Mouse (Mus musculus) c-Kit-positive CD71-negative TER-119-negative erythroid progenitor cells, embryonic 14.5 days (primary cell): Measurements from ENCODE around the gene Gaa.
"Not testable (repeated sequence)": the region's sequence is repeated elsewhere in the genome, so short reads cannot be mapped to it uniquely, and the experiment has no call there.

ENCODE experiments used
- DNase-seq: peaks from one replicate; pipeline ENCODE4 v3.0.0-alpha.2; 2013; ENCODE audit warnings: low read depth

Gene Gaa

DNA sequence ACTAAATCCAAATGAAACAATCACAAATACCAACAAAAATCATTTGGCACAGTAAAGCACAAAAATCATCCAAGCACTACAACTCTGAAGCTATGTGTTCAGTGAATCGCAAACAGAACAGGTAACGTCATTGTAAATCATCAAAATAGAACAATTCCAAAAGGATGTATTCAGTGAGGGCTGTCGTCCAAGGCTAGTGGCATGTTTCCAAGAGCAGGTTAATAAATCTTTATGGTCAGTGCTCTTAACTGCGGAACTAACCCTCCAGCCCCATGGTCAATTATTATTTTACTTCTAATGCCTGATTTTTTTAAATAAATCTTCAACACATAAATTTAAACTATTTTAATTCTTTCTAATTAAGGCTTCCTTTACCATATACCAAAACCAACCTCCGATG lies 11.1 kb upstream of the Gaa start:
- DNase-seq, result not testable (repeated sequence)

DNA sequence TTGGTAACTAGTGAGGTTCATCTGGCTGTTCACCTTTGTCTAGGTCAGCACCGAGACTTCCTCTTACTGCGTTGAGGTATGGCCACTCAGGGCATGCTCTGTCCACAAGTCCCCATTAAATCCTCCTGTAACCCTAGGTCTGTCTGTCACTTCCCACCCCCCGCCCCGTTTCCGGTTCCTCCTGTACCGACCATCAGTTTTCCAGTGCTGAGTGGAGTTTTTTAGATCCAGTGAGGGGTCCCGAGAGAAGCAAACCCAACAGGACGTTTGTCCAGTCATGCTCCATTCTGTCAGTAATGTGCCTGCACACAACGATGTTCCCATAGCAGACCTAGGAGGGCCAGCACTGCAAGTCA lies 9.5 kb upstream of the Gaa start:
- no peak for DNase-seq

DNA sequence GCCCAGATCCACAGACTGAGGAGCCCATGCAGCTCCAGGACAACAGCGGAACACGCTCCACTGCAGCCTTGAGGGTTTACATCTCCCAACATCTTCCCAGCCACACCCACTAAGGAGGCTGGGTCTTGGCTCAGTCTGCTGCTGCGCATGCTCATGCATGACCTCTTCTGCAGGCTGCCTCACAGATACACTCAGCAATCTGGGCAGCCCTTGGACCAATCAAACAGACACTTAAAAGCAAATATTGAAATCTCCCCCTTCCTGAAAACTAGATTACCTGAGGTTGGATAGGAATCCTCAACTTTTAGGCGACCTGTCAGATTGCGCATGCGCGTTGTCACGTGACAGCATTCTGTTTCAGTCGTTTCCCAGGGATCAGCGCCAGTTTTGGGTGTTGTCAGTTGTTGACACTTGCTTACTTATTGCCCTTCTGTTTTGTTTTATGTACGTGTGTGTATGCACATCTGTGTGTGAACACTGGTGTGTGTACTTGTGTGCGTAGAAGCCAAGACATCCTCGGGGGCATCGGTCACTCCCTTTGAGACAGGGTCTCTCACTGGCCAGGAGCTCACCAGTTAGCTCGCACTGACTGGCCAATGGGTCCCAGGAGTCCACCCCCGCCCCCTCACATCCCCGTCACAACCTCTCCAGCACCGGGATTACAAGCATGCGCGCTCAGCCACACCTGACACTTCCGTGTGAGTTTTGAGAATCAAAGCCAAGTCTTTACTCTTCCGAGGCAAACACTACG lies 8.9 kb upstream of the Gaa start:
- no peak for DNase-seq

DNA sequence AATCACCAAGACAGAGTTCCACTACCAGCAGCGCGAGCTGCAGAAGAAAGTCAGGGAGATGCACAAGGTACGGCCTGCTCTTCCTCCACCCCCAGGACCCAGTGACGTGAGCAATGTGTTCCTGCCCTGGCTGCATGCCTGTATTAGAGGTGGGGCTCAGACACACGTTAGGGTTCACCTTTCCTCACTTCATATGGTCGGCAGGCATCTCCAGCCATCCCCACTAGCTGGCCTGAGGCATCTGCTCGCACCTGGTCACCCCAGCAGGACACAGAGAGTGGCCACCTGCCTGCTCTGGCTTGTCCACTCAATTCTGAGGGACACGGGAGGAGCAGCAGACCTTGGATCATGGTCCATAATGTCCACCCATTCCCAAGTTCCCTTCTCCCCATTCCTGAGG lies 7.7 kb upstream of the Gaa start:
- DNase-seq, result no peak

DNA sequence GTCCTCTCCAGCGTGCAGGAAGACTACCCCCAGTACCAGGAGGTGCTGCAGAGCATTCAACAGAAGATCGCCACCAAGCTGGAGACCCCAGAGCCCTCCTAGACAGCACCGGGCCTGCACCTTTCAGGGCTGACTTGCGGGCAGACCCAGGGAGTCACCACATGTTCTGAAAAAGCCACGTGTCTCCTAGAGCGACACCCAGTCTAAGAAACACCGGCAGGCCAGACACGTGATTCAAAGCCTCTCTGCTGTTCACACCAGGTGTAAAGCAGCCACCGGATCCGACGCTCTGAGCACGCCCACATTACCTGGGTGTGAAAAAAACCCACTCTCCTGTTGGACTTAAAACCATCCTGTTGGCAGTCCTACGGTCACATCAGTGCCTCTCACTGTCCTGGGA lies 3.3 kb upstream of the Gaa start:
- DNase-seq, result no peak

DNA sequence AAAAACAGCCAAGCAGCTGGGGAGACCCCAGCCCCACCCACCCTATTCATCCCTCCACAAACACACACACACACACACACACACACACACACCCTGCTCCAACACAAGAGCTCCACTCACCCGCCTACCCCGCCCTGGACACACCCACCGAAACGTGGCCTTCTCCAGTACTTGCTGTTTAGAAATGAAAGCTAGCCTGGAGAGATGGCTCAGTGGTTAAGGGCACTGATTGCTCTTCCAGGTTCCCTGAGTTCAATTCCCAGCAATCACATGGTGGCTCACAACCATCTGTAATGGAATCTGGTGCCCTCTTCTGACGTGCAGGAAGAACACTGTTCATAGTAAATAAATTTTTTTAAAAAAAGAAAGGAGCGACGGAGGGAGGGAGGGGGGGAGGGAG lies 1.9 kb upstream of the Gaa start:
- no peak for DNase-seq

DNA sequence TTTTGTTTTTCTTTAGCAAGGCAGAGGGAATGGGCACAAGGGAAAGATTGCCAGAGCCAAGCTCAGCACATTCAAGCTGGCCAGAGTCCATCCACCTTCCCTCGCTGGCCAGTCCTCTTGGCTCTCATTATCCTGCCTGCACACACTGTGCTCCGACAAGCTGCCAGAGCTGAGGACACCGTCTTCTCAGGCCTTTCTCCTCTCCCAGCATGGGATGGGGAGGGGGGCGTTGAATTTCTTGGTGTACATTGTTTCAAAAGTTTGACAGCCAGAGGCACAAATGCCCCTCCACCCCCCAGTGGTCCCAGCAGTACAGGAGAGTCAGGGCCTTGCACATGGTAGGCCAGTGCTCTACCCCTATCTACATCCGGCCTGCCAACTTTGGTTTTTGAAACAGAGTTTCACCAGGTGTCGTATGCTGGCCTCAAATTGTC lies 429 bp upstream of the Gaa start:
- no peak for DNase-seq

DNA sequence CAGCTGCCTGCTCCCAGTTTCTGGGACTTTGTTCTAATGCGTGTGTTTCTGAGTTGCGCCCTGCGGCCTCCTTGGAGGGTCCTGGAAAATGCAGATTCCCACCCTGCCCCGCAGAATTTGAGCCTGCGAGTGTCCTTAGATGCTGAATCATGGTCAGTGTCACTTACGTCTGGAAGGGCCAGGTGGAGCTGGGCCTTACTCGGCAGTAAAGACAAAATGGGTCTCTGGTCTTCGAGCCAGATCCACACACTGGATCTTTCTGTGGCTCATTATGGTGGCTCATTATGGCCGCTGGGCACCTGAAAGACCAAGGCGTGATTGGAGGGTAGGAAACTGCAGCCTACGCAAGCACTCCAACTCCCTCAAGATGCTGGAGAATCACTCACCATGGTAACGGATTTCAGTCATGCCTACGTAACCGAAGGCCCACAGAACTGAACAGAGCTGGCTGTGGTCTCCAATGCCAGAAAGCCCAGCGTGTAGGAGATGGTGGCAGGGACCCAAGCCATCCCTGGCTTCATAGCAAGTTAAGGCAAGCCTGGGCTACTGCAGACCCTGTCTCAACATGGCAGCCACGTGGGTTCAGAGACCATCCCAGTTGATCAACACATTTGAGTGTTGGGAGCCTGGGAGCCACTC lies 989 bp downstream of the Gaa start:
- no peak for DNase-seq

DNA sequence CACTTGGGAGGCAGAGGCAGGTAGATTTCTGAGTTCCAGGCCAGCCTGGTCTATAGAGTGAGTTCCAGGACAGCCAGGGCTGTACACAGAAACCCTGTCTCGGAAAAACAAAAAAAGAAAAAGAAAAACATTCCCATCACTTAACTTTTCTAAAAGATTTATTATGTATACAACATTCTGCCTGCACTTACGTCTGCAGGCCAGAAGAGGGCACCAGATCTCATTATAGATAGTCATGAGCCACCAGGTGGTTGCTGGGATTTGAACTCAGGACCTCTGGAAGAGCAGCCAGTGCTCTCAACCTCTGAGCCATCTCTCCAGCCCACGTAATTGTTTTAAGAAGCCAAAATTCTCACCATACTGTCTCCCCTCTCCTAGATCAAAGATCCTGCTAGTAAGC lies 4.8 kb downstream of the Gaa start:
- DNase-seq, result not testable (repeated sequence)

DNA sequence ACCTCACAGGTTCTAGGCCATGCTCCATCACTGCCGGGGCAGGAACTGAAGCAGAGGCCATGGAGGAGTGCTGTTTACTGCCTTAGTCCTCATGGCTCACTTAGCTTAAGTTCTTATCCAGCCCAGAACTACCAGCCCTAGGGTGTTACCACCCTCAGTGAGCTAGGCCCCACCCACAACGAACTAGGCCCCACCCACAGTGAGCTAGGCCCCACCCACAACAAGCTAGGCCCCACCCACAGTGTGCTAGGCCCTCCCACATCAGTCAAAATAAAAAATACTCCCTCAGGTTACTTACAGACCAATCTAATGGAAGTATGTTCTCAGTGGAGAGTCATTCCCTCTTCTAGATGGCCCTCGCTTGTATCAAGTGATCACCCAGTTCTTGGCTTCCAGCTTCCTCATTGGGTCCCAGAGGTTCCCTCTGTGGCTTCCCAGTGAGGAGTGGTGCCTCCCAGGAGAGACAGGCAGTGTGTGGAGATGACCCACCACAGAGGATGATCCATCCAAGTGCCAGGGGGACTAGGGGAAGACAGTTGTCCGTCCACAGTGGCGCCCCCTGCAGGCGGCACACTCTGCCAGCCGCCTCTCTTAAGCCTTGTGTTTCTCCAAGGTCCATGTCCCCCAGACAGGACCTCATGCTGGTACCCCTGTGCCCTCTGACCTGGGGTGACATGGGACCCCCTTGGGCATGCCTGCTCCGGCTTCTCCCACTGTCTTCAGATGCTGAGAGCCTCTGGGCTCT lies 5.7 kb downstream of the Gaa start:
- DNase-seq, result no peak

DNA sequence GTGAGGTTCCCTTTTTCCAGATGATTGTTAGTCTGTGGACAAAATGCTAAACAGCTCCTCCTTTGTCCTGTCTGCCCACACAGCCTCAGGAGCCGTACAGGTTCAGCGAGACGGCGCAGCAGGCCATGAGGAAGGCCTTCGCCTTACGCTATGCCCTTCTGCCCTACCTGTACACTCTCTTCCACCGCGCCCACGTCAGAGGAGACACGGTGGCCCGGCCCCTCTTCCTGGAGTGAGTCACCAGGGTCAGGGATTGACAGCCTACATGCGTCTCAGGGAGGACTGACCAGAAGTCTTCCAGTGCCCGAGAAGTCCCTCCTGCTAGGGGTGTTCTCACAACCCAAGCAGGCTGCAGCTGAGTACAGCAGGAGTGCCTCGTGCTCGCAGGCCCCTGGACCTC lies 13.3 kb downstream of the Gaa start:
- DNase-seq, result no peak

DNA sequence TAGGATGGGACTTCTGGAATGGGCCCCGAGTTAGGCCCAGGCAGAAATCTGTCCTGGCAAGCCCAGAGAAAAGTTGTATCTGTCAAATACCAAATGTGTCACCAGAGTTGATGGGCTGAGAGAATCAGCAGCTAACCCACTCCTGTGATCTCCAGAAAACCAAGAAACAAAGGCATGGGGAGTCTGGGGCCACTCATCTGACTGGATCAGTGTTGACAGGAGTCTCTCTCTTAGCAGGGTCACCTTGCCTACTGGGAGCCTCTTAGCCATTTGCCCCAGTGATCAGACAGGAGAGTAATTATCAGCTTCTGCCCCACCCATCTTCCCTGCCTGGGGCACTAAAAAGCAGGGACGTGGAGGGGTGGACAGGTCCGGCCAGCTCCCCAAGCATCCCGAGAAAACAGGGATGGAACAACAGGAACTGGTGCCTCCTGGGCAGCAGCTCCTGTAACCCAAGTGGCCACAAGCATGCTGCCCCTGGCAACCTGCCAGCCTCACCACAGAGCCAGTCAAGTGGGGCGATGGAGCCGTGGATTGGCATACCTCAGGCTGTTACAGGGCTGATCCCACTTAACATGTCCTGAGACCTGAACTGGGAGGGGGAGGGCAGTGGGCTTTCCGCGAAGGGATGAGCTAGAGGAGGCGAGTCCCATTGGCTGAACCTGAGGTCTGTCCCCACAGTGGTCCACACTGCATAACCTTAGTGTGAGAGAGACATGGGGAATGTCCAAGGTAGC lies 18.3 kb downstream of the Gaa start:
- DNase-seq, result no peak

DNA sequence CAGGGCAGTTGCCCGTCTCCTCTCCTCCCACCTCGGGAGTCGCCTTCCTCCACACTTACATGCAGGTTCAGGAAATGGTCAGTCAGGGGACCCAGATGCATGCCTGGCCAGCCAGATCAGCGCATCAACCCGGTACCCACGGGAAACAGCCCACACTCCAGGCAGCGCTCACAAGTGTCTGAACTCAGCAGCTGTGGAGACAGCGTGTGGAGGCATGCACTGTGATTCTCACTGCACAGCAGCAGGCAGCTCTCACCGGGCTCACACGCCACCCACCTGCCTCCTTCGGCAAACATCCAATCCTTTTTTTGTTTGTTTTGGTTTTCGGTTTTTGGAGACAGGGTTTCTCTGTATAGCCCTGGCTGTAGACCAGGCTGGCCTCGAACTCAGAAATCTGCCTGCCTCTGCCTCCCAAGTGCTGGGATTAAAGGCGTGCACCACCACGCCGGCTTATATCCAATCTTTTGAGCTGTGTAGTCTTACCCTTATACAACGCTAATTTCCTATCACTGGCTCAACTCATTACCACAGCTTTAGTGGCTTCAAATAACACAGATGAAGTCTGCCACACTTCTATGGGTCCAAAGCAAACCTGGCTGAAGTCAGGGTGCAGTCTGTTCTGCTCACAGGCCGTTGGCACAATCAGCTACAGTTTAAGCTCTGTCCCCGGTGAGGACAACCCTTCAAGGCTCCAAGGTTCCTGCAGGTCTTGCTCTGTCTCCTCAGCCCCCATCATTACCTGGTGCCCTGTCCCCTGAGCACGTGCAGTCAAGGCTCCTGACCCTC lies 19.7 kb downstream of the Gaa start:
- no peak for DNase-seq

DNA sequence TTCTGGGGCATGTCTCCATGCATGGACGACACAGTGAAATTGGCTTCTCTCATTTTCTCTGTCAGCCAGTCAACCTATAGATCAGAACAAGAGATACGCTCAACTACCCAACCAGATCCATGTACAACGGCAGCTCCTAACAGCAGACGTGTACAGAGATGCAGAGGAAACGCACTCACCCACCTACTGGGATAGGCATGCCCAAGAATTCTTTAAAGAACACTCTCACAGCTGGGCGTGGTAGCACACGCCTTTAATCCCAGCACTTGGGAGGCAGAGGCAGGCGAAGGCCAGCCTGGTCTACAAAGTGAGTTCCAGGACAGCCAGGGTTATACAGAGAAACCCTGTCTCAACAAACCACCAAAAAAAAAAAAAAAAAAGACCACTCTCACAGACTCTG lies 25.2 kb downstream of the Gaa start:
- DNase-seq, result not testable (repeated sequence)

DNA sequence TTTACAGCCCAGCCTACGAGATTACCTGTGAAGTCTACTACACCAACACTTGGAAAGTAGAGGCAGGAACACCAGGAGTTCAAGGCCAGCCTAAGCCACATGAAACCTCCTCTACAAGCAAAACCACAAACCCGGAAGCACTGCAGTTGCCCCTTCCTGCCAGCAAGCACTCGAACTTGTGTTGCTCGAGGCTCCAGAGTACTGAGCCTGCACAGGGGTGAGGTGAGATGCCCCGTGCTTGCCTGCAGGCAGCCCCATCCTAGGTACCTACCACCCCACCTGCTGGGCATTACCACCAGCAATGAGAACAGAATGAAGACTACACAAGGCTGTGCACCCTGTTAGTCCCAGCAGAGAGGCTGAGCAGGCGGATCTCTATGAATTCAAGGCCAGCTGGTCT lies 30.3 kb downstream of the Gaa start:
- no peak for DNase-seq

DNA sequence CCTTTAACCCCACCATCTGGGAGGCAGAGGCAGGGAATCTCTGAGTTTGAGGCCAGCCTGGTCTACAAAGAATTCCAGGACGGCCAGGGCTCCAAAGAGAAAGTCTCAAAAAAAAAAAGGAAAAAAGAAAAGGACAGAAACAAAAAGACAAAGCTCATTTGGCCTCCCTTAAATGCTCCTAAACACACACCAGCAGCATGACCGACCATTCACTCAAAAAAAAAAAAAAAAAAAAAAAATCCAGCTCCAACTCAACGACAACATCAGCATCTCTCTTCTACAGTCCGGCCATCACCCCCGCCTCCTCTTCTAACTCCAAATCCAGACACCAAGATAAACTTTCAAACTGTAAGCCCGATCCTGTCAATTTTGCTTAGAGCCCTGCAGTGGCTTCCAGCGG lies 31.2 kb downstream of the Gaa start:
- DNase-seq, result no peak

DNA sequence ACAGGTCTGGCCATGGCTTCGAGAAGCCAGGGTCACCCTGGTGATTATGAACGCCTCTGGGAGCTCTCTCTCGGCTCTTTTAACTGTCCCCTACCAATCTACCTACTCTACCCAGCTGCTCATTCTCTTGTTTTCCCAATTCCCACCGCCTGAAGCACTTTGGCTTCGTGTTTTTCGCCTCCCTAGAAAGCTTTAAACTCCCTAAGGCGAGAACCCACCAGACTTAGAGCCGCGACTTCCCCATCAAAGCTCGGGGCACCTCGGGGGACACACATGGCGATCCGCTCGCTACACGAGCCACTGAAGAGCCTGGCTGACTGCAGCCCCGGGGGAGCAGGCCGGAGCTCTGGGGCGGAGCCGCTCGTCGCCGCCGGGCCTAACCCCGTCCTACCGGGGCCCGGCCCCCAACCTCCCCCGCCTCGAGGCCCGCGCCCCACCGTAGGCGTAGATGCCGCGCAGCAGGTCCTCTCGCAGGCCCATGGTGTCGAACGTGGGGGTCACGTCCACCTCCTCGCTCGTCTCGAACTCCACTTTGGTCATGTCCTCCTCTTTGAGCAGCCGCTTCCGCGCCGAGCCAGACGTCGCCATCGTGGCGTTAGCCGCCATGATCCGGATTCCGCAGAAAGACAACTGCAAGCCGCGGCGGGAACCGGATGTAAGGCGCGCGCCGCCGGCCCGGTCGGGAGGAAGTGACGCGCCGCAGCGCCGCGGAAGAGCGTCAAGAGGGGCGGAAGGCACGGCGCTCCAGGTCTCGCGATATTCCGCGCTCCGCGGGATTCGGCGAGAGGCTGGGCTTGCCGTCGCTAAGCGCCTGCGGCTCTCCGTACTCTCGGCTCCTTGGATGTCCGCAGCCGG lies 31.9 kb downstream of the Gaa start, which contains the start of gene Eif4a3:
Eif4a3 (minus strand) TSS at position 699 of the 855 bp plus-strand sequence.
- DNase-seq, result peak; percentile 95

DNA sequence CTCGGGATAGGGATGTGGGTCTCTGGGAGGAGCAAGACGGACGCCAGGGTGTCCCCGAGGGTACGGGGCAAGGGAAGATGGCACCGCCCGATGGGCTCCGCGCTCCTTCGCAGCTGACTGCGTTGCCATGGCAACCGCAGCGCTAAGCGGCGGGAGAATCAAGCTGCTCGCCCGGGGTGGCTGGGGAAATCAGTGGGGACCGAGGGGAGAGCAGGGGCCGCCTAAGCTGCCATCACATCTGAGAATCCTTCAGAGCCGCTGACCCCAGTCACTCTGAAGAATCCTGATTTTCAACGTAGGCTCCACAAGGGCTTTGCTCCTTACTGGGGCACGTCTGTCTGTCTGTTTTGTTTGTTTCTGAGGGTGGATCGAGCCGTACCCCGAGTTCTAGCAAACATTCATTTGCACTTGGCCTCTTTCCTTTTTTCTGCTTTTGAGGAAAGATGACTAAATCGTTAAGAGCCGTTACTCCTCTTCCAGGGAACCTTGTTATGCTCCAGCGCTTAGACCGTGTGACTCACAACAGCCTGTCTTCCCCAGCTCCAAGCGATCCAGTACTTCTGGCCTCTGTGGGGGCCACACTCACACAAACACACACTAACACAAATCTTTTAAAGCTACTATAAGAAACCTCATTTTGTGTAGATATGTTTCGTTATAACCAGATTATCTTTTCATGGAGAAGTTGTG lies 32.7 kb downstream of the Gaa start:
- DNase-seq, result peak; percentile 17

DNA sequence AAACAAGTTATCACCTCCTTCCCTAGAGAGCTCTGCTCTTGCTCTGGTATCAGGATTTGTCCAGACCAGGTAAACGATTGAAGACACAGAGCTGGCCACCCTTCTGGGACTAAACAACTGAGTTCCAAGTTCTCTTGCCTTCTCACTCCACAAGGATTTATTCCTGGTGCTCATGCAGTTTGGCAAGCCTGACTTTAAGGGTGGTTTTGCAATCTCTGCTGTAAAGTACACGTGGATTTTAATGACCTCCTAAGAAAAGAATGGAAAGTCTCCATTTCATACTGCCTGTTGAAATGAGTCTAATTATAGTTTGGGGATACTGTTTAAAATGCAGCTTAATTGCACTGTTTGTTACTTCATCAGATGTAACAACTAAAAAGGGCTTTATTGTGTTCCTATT lies 33.3 kb downstream of the Gaa start:
- no peak for DNase-seq
